Mouse (Mus musculus): Measurements from ENCODE around the gene Tex9. TPM values are rescaled to one million over a fixed set of nuclear protein-coding genes. Genes with fewer than 3 reads are reported as not detected.
A peak's percentile ranks its signal among the peaks of the same experiment; 100 is the strongest.
"Not testable (repeated sequence)": the region's sequence is repeated elsewhere in the genome, so short reads cannot be mapped to it uniquely, and the experiment has no call there.

The Tex9 gene
- polyA plus RNA-seq, 1 experiment from 2014 or later = 34.6 TPM

GRCm38 (mm10) chr9:72409381-72410225, 82.4 kb downstream of the Tex9 start:
- Histone ChIP-seq H3K4me2 (ENCODE audit: low read length) (no peak overlapping the region), H3K36me3 (ENCODE audit: control insufficient read depth, insufficient read depth, low read length) (no peaks in the 10 kb centered on the region), H3K4me1 (ENCODE audit: control insufficient read depth, insufficient read depth, low read depth, low read length) (peaks cover 3% of the 10 kb centered on the region), H3K27me3 (replicated peaks; ENCODE audit: control insufficient read depth, insufficient read depth, low read length) (no peaks in the 10 kb centered on the region; the same call in 1 of the 2 replicates), H3K27ac (ENCODE audit: low read depth, low read length) (no peak overlapping the region), H3K4me3 (ENCODE audit: low read length) (no peak overlapping the region), H3K9me3 (ENCODE audit: control insufficient read depth, low read length) (no peaks in the 10 kb centered on the region), H3K9ac (ENCODE audit: low read depth, low read length) (no peak overlapping the region)
- peak; percentile 62; the same call in 1 of the 2 replicates for ATAC-seq
- 39% methylated on average over 15 of the region's 15 CpGs for whole genome bisulfite sequencing

GRCm38 (mm10) chr9:72408131-72408586, 83.9 kb downstream of the Tex9 start:
- peak overlapping the region; percentile 63 for H3K4me2 ChIP-seq (ENCODE audit: low read length)
- no peak overlapping the region for H3K27ac ChIP-seq (ENCODE audit: low read depth, low read length)
- 10% methylated on average over 12 of the region's 12 CpGs for WGBS
- no peaks in the 10 kb centered on the region for H3K36me3 ChIP-seq (ENCODE audit: control insufficient read depth, insufficient read depth, low read length)
- ATAC-seq = peak; percentile 93
- no peaks in the 10 kb centered on the region; the same call in 1 of the 2 replicates for H3K27me3 ChIP-seq (replicated peaks; ENCODE audit: control insufficient read depth, insufficient read depth, low read length)
- H3K9ac ChIP-seq (ENCODE audit: low read depth, low read length) = peak overlapping the region; percentile 56
- peak overlapping the region; percentile 34 for H3K4me3 ChIP-seq (ENCODE audit: low read length)
- H3K9me3 ChIP-seq (ENCODE audit: control insufficient read depth, low read length) = no peaks in the 10 kb centered on the region
- H3K4me1 ChIP-seq (ENCODE audit: control insufficient read depth, insufficient read depth, low read depth, low read length) = peaks cover 3% of the 10 kb centered on the region

GRCm38 (mm10) chr9:72405882-72406638, 86.0 kb downstream of the Tex9 start:
- Histone ChIP-seq H3K4me1 (ENCODE audit: control insufficient read depth, insufficient read depth, low read depth, low read length) (peaks cover 3% of the 10 kb centered on the region), H3K27me3 (replicated peaks; ENCODE audit: control insufficient read depth, insufficient read depth, low read length) (no peaks in the 10 kb centered on the region; the same call in 1 of the 2 replicates), H3K4me3 (ENCODE audit: low read length) (no peak overlapping the region), H3K36me3 (ENCODE audit: control insufficient read depth, insufficient read depth, low read length) (no peaks in the 10 kb centered on the region), H3K4me2 (ENCODE audit: low read length) (no peak overlapping the region), H3K9me3 (ENCODE audit: control insufficient read depth, low read length) (no peaks in the 10 kb centered on the region), H3K9ac (ENCODE audit: low read depth, low read length) (no peak overlapping the region), H3K27ac (ENCODE audit: low read depth, low read length) (no peak overlapping the region)
- no peak for ATAC-seq
- WGBS = 92% methylated on average over 9 of the region's 9 CpGs

GRCm38 (mm10) chr9:72404934-72405333, 87.1 kb downstream of the Tex9 start:
- Histone ChIP-seq H3K4me3 (ENCODE audit: low read length) (no peak overlapping the region), H3K27ac (ENCODE audit: low read depth, low read length) (no peak overlapping the region), H3K36me3 (ENCODE audit: control insufficient read depth, insufficient read depth, low read length) (no peaks in the 10 kb centered on the region), H3K4me2 (ENCODE audit: low read length) (no peak overlapping the region), H3K9me3 (ENCODE audit: control insufficient read depth, low read length) (no peaks in the 10 kb centered on the region), H3K9ac (ENCODE audit: low read depth, low read length) (no peak overlapping the region), H3K4me1 (ENCODE audit: control insufficient read depth, insufficient read depth, low read depth, low read length) (peaks cover 3% of the 10 kb centered on the region), H3K27me3 (replicated peaks; ENCODE audit: control insufficient read depth, insufficient read depth, low read length) (no peaks in the 10 kb centered on the region; the same call in 1 of the 2 replicates)
- WGBS = 72% methylated on average over 3 of the region's 3 CpGs
- no peak for ATAC-seq

- WGBS = 82% methylated on average over 8 of the region's 8 CpGs
Measured at GRCm38 (mm10) chr9:72404446-72404845, 87.6 kb downstream of the Tex9 start.

GRCm38 (mm10) chr9:72403421-72403820, 88.6 kb downstream of the Tex9 start:
- H3K9ac ChIP-seq (ENCODE audit: low read depth, low read length) = no peak overlapping the region
- H3K27ac ChIP-seq (ENCODE audit: low read depth, low read length) = no peak overlapping the region
- no peak overlapping the region for H3K4me3 ChIP-seq (ENCODE audit: low read length)
- H3K4me2 ChIP-seq (ENCODE audit: low read length) = no peak overlapping the region
- WGBS = 53% methylated on average over 6 of the region's 6 CpGs
- no peak for ATAC-seq
- no peaks in the 10 kb centered on the region; the same call in 1 of the 2 replicates for H3K27me3 ChIP-seq (replicated peaks; ENCODE audit: control insufficient read depth, insufficient read depth, low read length)
- no peaks in the 10 kb centered on the region for H3K36me3 ChIP-seq (ENCODE audit: control insufficient read depth, insufficient read depth, low read length)
- no peaks in the 10 kb centered on the region for H3K9me3 ChIP-seq (ENCODE audit: control insufficient read depth, low read length)
- H3K4me1 ChIP-seq (ENCODE audit: control insufficient read depth, insufficient read depth, low read depth, low read length) = peaks cover 3% of the 10 kb centered on the region; the same call in 1 of the 2 replicates

More at GRCm38 (mm10) chr9:72404446-72404845, 87.6 kb downstream of the Tex9 start:
- Histone ChIP-seq H3K27ac (ENCODE audit: low read depth, low read length) (no peak overlapping the region), H3K9ac (ENCODE audit: low read depth, low read length) (no peak overlapping the region), H3K4me3 (ENCODE audit: low read length) (no peak overlapping the region), H3K27me3 (replicated peaks; ENCODE audit: control insufficient read depth, insufficient read depth, low read length) (no peaks in the 10 kb centered on the region; the same call in 1 of the 2 replicates), H3K9me3 (ENCODE audit: control insufficient read depth, low read length) (no peaks in the 10 kb centered on the region), H3K4me1 (ENCODE audit: control insufficient read depth, insufficient read depth, low read depth, low read length) (peaks cover 3% of the 10 kb centered on the region), H3K4me2 (ENCODE audit: low read length) (no peak overlapping the region), H3K36me3 (ENCODE audit: control insufficient read depth, insufficient read depth, low read length) (no peaks in the 10 kb centered on the region)
- ATAC-seq = no peak

GRCm38 (mm10) chr9:72401769-72402168, 90.2 kb downstream of the Tex9 start:
- not testable (repeated sequence) for H3K36me3 ChIP-seq (ENCODE audit: control insufficient read depth, insufficient read depth, low read length); H3K27me3 ChIP-seq (replicated peaks; ENCODE audit: control insufficient read depth, insufficient read depth, low read length); H3K9ac ChIP-seq (ENCODE audit: low read depth, low read length); H3K4me1 ChIP-seq (ENCODE audit: control insufficient read depth, insufficient read depth, low read depth, low read length); ATAC-seq; H3K9me3 ChIP-seq (ENCODE audit: control insufficient read depth, low read length); H3K4me3 ChIP-seq (ENCODE audit: low read length); H3K4me2 ChIP-seq (ENCODE audit: low read length); H3K27ac ChIP-seq (ENCODE audit: low read depth, low read length)
- 83% methylated on average over 4 of the region's 4 CpGs for WGBS

All from hindbrain, embryonic 16.5 days (tissue).